Mouse (Mus musculus): ENCODE data around the gene Cachd1.

- TF ChIP-seq CTCF (IDR thresholded peaks at IDR 0.05; ENCODE audit: borderline replicate concordance, insufficient read depth, low read length): no peak
- TF ChIP-seq POLR2A (IDR thresholded peaks at IDR 0.05; ENCODE audit: low read depth, low read length): no peak
Observed at GRCm38 (mm10) chr4:100755632-100756031, 20.8 kb upstream of the Cachd1 start.

Data from embryonic fibroblast, embryonic 13.5 days (primary cell).